Mouse (Mus musculus): Measurements from ENCODE around the gene Ap2s1.
A peak's percentile ranks its signal among the peaks of the same experiment; 100 is the strongest.
"Not testable (repeated sequence)": the region's sequence is repeated elsewhere in the genome, so short reads cannot be mapped to it uniquely, and the experiment has no call there.

The Ap2s1 gene

GRCm38 (mm10) chr7:16738073-16738696 lies at the start of gene Ap2s1:
Ap2s1 (plus strand) TSS chr7:16738410.
- peak; percentile 97 for DNase-seq (ENCODE audit: low spot score)

- DNase-seq (ENCODE audit: low spot score) = no peak
Measured at GRCm38 (mm10) chr7:16689196-16689595, 49.0 kb upstream of the Ap2s1 start.

- peak; percentile 70 for DNase-seq (ENCODE audit: low spot score)
Measured at GRCm38 (mm10) chr7:16695025-16695424, 43.2 kb upstream of the Ap2s1 start.

DNA sequence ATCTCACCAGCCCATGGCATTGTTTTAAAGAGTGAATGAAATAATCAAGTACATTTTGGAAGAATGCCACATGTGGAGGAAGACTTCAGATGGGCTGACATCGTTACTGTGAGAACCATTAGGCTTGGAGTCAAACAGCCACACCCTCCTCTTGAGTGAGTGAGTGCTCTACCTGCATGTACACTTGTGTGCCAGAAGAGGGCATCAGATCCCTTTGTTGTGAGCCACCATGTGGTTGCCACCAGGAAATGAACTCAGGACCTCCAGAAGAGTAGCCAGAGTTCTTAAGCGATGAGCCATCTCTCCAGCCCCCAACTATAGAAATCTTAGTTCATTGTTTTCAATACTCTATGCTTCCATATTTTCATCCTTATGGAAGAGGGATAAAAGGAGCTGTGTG lies 39.2 kb upstream of the Ap2s1 start:
- no peak for DNase-seq (ENCODE audit: low spot score)

DNA sequence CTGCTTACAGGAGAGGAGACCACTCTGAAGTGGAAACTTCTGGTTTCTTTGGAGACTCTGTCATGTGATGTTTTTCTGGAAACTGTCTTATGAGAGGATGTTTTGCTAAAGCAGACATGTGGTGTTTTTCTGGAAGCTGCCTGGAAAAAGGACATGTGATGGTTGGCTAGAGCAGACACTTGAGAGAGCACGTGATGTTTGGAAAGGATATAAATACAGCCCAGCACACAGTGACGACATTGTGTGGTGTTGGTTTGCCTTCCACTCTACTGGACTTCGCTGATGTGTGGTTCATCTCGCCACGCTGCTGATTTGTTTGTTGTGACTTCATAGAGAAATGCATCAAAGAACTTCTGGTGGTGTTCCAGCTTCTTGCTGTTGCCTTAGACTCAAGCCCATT lies 37.6 kb upstream of the Ap2s1 start:
- DNase-seq (ENCODE audit: low spot score) = no peak

DNA sequence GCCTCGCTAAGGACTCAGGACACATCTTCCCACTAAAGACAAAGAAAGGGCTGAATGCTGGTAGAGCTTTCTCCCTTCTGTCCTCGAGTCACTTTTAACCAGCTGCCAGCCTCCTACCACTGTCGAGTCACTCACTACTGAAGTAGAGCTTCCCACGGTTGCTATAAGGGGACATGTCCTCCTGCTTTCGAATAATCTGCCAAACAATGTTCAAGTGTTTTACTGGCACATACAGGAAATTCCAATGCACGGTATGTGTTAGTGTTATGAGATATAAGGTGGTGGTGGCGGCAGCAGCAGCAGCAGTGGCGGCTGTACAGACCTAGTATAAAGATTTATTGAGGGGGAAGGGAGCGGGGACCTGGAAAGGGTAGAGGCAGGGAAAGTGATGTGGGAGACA lies 31.8 kb upstream of the Ap2s1 start:
- DNase-seq (ENCODE audit: low spot score) = no peak

DNA sequence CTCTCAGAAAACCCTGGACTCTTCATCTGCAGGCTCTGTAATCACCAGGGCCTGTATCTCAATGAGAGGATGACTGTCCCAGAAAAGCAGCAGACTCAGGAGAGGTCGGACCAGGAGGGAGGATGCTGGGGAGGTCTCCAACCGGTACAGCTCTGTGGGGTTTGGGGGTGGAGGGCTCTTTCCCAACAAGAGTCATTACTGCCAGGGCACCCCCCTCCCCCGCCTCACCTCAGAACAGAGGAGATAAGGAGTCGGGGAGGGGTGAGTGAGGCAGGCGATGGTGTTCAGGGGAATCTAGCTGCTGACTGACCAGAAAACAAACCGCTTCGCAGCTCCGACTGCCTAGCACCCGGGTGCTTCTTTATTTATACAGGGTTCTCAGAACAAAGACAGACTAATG lies 30.0 kb upstream of the Ap2s1 start:
- no peak for DNase-seq (ENCODE audit: low spot score)

DNA sequence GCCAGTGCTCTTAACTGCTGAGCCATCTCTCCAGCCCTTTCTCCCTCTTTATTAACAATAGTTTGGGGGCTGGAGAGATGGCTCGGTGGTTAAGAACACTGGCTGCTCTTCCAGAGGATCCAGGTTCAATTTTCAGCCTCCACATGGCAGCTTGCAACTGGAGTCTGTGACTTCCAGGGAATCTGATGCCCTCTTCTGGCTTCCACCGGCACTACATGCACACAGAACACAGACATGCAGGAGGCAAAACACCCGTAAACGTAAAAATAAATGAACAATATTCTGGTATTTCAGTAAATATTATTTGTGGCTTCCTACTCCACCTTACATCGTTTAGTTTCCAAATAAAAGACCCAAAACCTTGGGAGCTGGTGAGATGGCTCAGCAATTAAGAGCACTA lies 27.6 kb upstream of the Ap2s1 start:
- DNase-seq (ENCODE audit: low spot score) = no peak

GRCm38 (mm10) chr7:16712633-16713415 lies 25.4 kb upstream of the Ap2s1 start:
- DNase-seq (ENCODE audit: low spot score) = no peak

- DNase-seq (ENCODE audit: low spot score) = not testable (repeated sequence)
Measured at GRCm38 (mm10) chr7:16716456-16717152, 21.6 kb upstream of the Ap2s1 start.

DNA sequence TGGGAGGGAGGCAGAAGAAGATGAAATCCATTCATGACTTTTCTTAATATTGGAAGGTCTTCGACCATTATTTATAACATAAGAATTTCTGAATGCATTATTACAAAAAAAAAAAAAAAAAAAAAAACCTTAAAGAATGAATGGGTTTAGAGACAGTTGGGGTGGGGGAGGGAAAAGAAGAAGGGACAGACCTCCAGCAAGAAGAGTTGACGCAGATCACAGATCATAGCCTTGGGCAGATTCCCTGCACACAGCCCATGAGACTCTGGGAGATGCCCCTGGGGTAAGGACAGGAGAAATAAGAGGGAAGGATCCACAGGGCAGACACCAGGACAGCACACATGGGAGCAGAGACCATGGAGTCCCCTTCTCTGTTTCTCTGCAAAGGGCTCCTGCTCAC lies 16.6 kb upstream of the Ap2s1 start, which contains the start of gene Ceacam9:
Gene Ceacam9, plus strand, starts transcription at position 301 of the 400 bp plus-strand sequence.
- no peak for DNase-seq (ENCODE audit: low spot score)

DNA sequence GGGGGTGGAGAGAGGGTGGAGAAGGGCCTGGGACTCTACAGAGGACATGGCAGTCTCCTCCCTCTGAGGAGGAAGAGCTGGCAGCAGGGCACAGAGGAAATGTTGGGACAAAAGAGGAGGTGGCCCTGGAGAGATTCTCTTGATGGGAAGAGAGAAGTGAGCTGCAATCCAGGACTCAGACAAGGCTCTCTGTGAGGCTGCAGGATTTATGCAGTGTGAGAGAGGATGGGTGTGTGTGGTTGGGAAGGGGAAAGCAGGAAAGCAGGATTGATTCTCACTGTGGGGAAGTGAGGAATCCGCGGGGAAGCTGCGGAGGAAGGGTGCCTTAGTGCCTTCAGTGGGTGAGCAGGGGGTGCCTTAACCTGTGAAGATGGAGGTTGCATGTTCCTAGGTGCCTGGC lies 15.7 kb upstream of the Ap2s1 start:
- not testable (repeated sequence) for DNase-seq (ENCODE audit: low spot score)

GRCm38 (mm10) chr7:16728596-16729348 lies 9.4 kb upstream of the Ap2s1 start:
- peak; percentile 90 for DNase-seq (ENCODE audit: low spot score)

GRCm38 (mm10) chr7:16729563-16729962 lies 8.6 kb upstream of the Ap2s1 start:
- not testable (repeated sequence) for DNase-seq (ENCODE audit: low spot score)

DNA sequence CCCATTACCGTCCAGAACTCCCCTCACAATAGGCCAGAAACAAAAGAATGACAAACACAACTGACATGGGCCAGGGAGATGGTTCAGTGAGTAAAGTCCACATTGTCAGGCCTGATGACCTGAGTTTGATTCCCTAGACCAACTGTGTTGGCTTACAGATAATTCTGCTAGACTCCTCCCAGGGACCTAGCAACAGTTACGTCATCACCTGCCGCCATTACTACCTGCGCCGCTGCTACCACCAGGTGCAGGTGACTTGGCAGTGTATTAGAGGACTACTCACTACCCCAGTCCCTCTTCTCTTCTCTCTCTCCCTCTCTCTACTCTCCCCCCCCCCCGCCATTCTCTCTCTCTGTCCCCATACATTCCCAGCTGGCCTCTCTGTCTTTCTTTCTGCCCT lies 7.4 kb upstream of the Ap2s1 start:
- no peak for DNase-seq (ENCODE audit: low spot score)

DNA sequence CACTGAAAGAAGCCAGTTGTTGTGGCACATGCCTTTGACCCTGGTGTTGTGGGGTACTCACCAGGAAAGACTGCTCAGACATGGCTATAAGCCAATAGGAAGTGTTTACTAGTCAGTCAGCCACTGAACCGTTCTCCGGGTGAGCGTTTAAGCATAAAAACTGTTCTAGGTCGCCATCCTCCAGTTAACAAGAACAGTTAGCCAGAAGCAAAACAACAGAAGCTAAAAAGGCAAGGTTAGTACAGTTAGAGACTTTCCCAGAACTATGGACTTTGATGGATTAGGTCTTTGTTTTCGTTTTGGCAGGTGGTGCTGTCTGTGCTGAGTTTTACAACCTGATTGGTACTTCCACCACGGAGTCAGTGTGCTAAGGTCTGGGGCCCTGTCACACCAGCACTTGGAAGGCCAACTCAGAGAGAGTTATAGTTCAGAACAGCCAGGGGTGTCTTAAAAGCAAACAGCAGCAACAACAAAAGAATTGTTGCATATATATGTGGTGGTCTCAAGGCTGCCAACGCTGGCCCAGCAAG lies 6.3 kb upstream of the Ap2s1 start:
- no peak for DNase-seq (ENCODE audit: low spot score)

DNA sequence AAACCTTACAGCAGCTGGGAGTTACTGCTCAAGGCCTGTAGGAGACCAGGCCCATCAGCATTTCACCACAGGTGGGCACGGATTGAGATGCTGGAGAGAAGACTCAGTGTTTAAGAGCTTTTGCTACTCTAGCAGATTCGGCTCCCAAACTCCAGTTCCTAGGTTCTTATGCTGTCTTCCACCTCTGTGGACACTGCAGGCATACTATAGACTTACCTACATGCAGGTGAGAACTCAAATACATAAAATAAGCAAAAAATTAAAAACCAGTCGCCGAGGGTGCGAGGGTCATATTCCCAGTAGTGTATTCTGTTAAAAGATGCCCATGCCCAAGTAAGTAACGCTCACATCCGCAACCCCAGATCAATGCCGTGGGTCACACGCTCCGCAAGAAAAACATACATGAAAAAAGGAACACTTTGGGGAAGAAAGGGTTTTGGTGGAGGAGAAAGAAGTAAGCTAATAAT lies 571 bp upstream of the Ap2s1 start:
- no peak for DNase-seq (ENCODE audit: low spot score)

GRCm38 (mm10) chr7:16739056-16739604 lies 920 bp downstream of the Ap2s1 start:
- no peak for DNase-seq (ENCODE audit: low spot score)

- DNase-seq (ENCODE audit: low spot score) = no peak
Measured at GRCm38 (mm10) chr7:16745373-16745772, 7.2 kb downstream of the Ap2s1 start.

DNA sequence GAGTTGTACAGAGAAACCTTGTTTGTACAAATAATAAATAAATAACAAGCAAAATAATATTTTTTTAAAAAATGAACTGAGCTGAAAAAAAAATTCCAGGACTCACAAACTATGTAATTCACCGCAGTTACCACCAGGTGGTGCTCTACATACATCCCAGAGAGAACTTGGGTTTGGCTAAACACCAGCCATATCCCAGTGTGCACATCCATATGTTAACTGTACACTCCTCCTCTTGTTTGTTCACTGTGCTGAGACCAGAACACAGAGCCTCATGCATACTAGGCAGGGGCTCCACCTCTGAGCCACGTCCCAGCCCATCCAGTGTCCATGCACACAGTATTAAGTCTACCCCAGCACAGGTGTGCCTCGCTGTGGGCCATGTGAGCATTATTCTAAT lies 7.9 kb downstream of the Ap2s1 start:
- peak; percentile 65 for DNase-seq (ENCODE audit: low spot score)

- no peak for DNase-seq (ENCODE audit: low spot score)
Measured at GRCm38 (mm10) chr7:16747656-16748055, 9.4 kb downstream of the Ap2s1 start.

GRCm38 (mm10) chr7:16752016-16752415 lies 13.8 kb downstream of the Ap2s1 start:
- DNase-seq (ENCODE audit: low spot score) = no peak
